Mouse (Mus musculus) activated CD4-positive, CD25-positive, alpha-beta regulatory T cell, adult 4 months (primary cell): ENCODE data around the gene Pmm1. TPM values are rescaled to one million over a fixed set of nuclear protein-coding genes. Genes with fewer than 3 reads are reported as not detected.

ENCODE experiments used
- ATAC-seq: one replicate; pipeline ENCODE4 v1.8.0; 2017
- polyA plus RNA-seq, 2 experiments: library from polyadenylated mRNA; unstranded; fragments of 100-300 nt; shearing (Covaris generic); gene quantifications; one replicate each; pipeline ENCODE4 v1.2.1; 2017

The Pmm1 gene
- polyA plus RNA-seq, 2 experiments from 2014 or later, result 22.5 to 24.6 TPM

GRCm38 (mm10) chr15:81955414-81955813, 5.3 kb downstream of the Pmm1 start:
- ATAC-seq, result no peak

GRCm38 (mm10) chr15:81954716-81955115, 6.0 kb downstream of the Pmm1 start:
- ATAC-seq, result no peak

- ATAC-seq, result no peak
These were observed 6.6 kb downstream of the Pmm1 start for GRCm38 (mm10) chr15:81954151-81954583.

DNA sequence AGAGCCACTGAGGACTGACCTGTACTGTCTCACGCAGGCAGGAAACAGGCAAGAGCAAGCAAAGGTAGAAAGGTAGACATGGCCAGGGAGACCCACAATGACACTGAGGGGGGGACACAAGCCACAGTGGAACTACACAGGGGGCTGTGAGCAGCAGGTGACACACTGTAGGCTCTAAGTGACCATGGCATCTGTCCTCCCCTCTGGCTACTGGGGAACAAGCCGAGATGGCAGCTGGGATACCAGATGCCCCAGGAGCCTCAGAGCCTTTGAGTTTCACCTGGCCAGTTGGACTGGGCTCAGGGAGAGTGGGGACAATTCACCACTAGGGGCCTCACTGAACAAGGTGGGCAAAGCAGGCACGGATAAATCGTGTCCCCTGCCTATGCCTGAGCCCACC, 8.4 kb downstream of the Pmm1 start:
- ATAC-seq, result no peak

- ATAC-seq, result no peak
These were observed 9.6 kb downstream of the Pmm1 start for GRCm38 (mm10) chr15:81951159-81951558.

- ATAC-seq, result no peak
These were observed 10.0 kb downstream of the Pmm1 start for GRCm38 (mm10) chr15:81950716-81951115.

- ATAC-seq, result no peak
These were observed 11.1 kb downstream of the Pmm1 start for GRCm38 (mm10) chr15:81949476-81950131.

- no peak for ATAC-seq
These were observed 11.7 kb downstream of the Pmm1 start for GRCm38 (mm10) chr15:81949076-81949475.

- no peak for ATAC-seq
These were observed 17.5 kb downstream of the Pmm1 start for GRCm38 (mm10) chr15:81943176-81943749.

GRCm38 (mm10) chr15:81941010-81941409, 19.7 kb downstream of the Pmm1 start:
- no peak for ATAC-seq

DNA sequence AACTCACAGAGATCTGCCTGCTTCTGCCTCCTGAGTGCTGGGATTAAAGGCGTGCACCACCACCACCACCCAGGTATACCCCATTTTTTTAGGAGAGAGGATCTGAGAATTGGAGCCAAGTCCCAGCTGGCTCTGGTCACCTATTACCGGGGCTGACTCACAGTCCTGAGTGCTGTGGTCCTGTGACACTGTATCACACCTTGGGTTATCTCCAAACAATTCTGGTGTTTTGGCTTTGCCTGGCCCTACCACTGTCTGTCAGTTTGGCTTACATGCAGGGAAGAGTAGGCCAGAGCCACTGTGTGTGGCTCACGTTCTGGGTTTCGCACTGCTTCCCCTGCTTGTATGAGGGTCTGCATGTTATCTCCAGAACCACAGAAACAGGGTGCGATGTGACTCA, 20.5 kb downstream of the Pmm1 start:
- no peak for ATAC-seq

DNA sequence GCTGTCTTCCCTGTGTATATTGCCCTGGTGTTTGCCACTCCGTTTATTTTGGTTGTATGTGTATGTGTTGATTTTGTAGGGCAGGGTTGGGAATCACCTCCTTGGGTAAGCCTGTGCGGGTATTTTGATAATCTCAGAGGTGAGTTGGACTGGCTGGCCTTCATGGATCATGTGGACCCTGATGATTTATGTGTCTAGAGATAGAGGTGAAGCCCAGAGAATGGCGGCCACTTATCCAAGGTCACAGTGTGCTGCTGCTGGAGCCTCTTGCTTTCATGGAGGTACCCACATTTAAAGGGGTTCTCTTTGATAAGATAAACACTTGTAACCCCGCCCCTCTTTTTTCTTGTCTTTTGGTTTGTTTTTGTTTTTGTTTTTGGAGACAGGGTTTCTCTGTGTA, 21.0 kb downstream of the Pmm1 start:
- ATAC-seq, result no peak

DNA sequence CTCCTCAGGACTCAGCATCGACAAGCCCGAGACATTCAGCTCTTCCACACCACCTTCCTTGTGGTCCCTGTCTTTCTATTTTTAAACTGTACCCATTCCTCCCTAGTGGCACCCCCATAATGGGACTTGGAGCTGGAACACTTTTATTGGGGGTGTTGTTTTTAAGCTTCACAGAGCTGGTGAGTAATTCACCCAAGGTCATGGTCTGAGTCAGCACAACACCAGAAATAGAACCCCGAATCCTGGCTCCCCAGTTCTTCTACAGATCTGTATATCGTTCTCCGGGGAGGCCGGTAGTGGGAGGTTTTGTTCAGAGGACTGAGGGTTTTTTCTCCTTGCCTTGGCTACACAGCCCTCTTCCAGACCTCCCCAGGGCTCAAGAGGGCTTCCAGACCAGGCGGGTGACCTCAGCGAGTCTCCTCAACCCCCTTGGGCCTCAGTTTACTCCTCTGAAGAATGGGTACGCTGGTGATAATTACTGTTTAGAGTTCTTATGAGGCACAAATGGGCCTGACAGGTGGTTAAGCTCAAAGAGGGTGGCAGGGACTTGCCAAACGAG, 21.5 kb downstream of the Pmm1 start:
- no peak for ATAC-seq

GRCm38 (mm10) chr15:81938246-81938645, 22.5 kb downstream of the Pmm1 start:
- no peak for ATAC-seq

DNA sequence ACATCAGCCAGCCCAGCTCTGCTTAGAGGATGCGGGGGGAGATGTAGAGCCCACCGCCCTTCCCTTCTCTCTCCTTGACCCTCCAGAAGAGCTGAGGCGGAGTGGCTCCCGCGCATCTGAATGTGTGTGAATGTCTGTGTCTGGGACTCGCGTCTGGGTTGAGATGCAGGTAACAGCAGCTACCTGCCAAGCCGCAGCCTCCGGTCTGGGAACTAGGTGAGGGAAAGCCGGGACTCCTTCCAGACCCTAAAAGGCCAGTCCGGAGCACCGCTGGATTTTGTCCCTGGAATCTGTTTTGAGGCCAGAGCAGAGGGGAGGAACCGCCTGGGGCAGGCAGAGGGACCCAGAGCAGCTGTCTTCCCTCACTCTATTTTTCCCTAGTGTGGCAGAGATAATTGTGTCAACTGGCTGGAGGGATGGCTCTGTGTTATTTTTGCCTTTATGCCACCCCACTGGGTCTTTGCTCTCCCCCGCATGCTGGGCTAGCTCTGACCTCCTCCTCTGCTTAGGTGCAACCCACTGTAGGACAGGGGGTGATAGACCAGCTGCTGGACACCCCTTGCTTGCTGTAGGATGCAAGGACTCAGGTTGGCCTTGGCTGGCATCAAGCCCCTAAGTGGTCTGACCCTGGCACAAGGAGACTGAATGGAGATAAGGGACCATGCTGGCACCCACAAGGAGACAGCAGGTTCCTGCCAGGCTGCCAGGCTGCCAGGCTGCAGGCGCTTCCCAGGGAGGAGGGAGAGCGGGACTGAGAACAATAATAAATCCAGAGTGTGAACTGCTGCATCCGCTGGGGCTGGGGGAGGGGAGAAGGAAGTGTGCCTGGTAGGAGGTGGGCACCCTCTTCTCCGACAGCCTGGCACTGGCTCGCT, 23.4 kb downstream of the Pmm1 start:
- no peak for ATAC-seq

DNA sequence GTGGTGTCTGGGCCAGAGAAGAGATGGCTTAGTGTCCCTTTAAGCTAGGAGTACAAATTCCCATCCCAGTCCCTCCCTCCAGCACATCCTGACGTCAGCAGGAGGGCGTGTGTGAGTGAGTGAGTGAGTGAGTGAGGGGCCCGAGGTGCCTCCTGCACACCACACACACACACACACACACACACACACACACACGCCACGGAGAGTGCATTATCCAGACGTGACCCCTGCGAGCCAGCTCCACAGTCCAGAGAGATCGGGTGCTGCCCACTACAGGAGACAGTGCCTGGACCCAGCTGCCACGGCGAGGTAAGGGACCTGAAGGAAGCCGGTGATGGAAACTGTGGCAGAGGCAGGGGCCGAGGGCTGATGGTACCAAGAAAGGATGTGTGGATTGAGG, 24.1 kb downstream of the Pmm1 start, which contains the start of gene Csdc2:
TSS of gene Csdc2 (plus strand) at position 81 of the 400 bp plus-strand sequence.
- ATAC-seq, result no peak

DNA sequence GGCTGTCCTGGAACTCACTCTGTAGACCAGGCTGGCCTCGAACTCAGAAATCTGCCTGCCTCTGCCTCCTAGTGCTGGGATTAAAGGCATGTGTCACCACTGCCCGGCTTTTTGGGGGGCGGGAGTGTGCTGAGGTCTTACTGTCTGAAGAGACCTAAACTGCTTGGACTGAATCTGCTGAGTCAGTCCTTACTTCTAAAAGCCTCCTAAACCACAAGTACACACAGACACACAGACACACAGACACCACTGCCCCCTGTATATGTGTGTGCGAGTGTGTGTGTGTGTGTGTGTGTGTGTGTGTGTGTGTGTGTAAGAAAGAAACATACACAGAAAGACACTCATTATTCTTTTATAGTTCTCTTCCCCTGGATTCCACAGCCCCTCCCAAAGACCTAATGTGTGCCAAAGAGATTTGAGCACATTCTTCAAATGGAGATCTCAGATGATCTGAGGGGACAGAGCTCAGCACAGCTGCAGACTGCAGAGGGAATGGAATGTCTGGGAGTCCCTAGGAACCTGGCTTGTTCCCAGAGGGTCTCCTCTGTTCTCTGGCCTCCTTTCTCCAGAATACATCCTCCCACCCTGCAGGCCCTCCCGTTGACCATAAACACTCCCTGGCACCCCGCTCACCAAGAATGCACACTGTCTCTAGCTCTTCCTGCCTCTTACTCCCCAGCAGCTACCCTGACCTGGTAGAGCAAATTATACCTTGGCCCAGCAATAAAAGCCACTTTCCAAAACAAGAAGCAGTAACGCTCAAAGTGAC, 24.7 kb downstream of the Pmm1 start:
- no peak for ATAC-seq

DNA sequence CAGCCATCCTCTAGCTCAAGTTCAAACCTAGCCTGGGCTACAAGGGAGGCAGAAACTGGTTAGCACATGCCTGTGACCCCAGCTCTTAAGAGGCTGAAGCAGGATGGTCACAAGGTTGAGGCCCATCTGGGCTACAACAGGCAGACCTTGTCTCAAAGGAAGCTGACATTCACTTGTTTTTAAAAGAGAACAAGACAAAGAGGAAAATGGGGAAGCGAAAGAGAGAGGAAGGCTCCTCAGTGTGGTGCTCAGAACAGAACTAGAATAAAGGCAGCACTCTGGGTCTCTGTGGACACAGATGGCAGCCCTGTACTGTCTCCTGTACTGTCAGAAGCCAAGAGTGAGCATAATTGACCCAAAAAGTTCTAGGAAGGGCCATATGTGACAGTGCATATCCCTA, 26.7 kb downstream of the Pmm1 start:
- ATAC-seq, result no peak

GRCm38 (mm10) chr15:81932951-81933470, 27.7 kb downstream of the Pmm1 start:
- peak; percentile 61 for ATAC-seq

DNA sequence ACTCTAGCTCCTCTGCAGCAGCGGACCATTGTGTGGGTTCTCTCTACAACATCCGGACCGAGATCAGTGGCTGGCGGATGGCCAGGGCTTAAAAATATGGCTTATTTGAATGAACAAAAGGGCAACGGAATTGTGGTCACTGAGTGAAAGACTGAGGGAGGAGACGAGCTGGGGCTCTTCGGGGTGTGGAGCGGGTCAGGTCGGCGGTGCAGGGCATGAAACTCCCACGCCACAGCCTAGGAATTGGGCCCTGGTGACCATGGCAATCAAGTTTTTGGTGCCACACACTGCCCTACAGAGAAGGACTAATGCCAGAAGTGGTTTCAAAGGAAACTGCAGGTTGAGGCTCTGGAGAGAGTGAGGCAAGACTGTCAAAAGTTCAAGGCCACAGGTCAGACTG, 32.5 kb downstream of the Pmm1 start:
- ATAC-seq, result no peak

DNA sequence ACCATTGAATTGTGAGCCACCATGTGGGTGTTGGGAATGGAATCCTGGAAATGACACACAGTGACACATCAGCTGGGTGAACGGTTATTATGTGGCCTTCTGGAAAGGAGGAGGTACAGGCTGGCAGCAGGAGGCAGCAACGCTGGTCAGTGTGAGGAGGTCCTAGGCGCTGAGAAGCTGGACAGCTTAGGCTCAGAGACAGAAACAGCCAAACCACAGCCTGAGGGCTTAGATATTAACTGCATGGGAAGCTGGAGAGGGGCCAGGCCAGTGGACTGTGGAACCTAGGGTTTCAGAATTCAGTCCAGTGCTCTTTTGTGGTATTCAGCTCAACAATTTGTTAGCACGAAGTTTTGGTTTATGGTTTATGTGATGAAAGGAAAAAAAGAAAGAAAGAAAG, 33.0 kb downstream of the Pmm1 start:
- no peak for ATAC-seq

GRCm38 (mm10) chr15:81926446-81926822, 34.3 kb downstream of the Pmm1 start:
- no peak for ATAC-seq
